Mouse (Mus musculus) kidney, postnatal 0 days (tissue): ENCODE data around the gene Pih1d2. TPM values are rescaled to one million over a fixed set of nuclear protein-coding genes. Genes with fewer than 3 reads are reported as not detected.
"Not testable (repeated sequence)": the region's sequence is repeated elsewhere in the genome, so short reads cannot be mapped to it uniquely, and the experiment has no call there.

Source experiments
- ATAC-seq: fragments of 200-750 bp; cut with Nextera tagmentation; replicated peaks from 2 replicates; pipeline ENCODE4 v1.8.0; 2017; ENCODE audit warnings: low read depth, moderate number of reproducible peaks, moderate TSS enrichment, moderate library complexity; ENCODE audit not compliant: low FRiP score
- DNase-seq: peaks from one replicate; pipeline ENCODE4 v3.0.0-alpha.2; 2016; ENCODE audit warnings: low spot score
- H3K27ac ChIP-seq: fragments of 300-500 bp; sonication (generic); 2 replicates; pipeline ENCODE4 v1.5.1; 2014; ENCODE audit warnings: mild to moderate bottlenecking
- H3K27me3 ChIP-seq: fragments of 300-500 bp; sonication (generic); 2 replicates; pipeline ENCODE4 v1.6.1; 2014; ENCODE audit warnings: low read length, mixed read lengths; ENCODE audit not compliant: insufficient read depth
- H3K36me3 ChIP-seq: fragments of 300-500 bp; sonication (generic); 2 replicates; pipeline ENCODE4 v1.6.1; 2014; ENCODE audit warnings: low read length, mixed read lengths; ENCODE audit not compliant: insufficient read depth
- H3K4me1 ChIP-seq: fragments of 300-500 bp; sonication (generic); replicated peaks from 2 replicates; pipeline ENCODE4 v1.6.1; 2014; ENCODE audit warnings: antibody characterized with exemption, low read length, mixed read lengths; ENCODE audit not compliant: insufficient read depth
- H3K4me2 ChIP-seq: fragments of 300-500 bp; sonication (generic); 2 replicates; pipeline ENCODE4 v1.6.1; 2014; ENCODE audit warnings: mild to moderate bottlenecking, low read length, moderate library complexity, mixed read lengths
- H3K4me3 ChIP-seq: fragments of 300-500 bp; sonication (generic); replicated peaks from 2 replicates; pipeline ENCODE4 v1.5.1; 2014; ENCODE audit warnings: low read depth, low read length
- H3K9ac ChIP-seq: fragments of 300-500 bp; sonication (generic); 2 replicates; pipeline ENCODE4 v1.6.1; 2014; ENCODE audit warnings: low read depth, low read length
- H3K9me3 ChIP-seq: fragments of 300-500 bp; sonication (generic); replicated peaks from 2 replicates; pipeline ENCODE4 v1.6.1; 2016; ENCODE audit warnings: low read length, inconsistent platforms, mixed read lengths
- CTCF ChIP-seq: IDR thresholded peaks from 2 replicates; pipeline ENCODE4 v1.5.1; 2016; ENCODE audit warnings: antibody characterized with exemption, low read depth, mild to moderate bottlenecking, moderate library complexity
- WGBS: fragments of 180-500 bp; shearing (Covaris S2); extraction: QIAGEN DNeasy Blood & Tissue Kit; methylation state at CpG from one replicate; pipeline ENCODE4 v1.1.7; 2014; 5-methylcytosine and 5-hydroxymethylcytosine counted together
- polyA plus RNA-seq: library from polyadenylated mRNA; unstranded; fragments of >200 nt; fragmentation: Nextera tagmentation; extraction: Ambion mirVana; gene quantifications from 2 replicates; pipeline ENCODE4 v1.2.1, GENCODE M21; 2015

Gene Pih1d2
- polyA plus RNA-seq, 1 experiment from 2014 or later: 7.1 TPM

GRCm38 (mm10) chr9:50616161-50616560, 960 bp upstream of the Pih1d2 start:
- Histone ChIP-seq H3K4me3 (peak overlapping the region; percentile 88), H3K4me2 (peak overlapping the region; percentile 79), H3K9ac (peak overlapping the region; percentile 89), H3K9me3 (no peaks in the 10 kb centered on the region), H3K4me1 (peaks cover 6% of the 10 kb centered on the region; the same call in 1 of the 2 replicates), H3K27ac (peak overlapping the region; percentile 98), H3K27me3 (no peaks in the 10 kb centered on the region), H3K36me3 (peaks cover 14% of the 10 kb centered on the region; the same call in 1 of the 2 replicates)
- ATAC-seq (no peak), DNase-seq (no peak)
- TF ChIP-seq CTCF: no peak
- WGBS: 36% methylated on average over 11 of the region's 11 CpGs

DNA sequence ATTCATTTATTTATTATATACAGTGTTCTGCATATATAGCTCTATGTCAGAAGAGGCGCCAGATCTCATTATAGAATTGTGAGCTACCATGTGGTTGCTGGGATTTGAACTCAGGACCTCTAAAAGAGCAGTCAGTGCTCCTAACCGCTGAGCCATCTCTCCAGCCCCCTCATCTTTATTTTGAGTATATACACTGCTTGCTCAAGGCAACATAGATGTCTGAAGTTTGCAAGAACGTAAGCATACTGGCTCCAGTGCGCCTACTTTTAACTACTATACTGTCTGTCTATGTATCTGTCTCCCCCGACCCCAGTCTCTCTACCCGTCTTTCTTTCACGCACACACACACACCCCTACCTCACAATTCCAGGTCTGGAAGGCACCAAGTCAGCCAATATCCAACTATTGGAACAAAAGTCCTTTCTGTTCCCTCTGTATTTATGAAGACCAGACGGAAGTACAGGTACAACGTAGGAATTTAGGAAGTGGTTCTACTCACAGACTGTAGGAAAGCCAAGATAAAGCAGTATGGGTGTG, 741 bp downstream of the Pih1d2 start:
- Histone ChIP-seq H3K4me1 (peaks cover 6% of the 10 kb centered on the region; the same call in 1 of the 2 replicates), H3K27ac (no peak overlapping the region), H3K4me2 (peak overlapping the region; percentile 79), H3K36me3 (peaks cover 14% of the 10 kb centered on the region; the same call in 1 of the 2 replicates), H3K4me3 (peak overlapping the region; percentile 88), H3K9me3 (no peaks in the 10 kb centered on the region), H3K27me3 (no peaks in the 10 kb centered on the region), H3K9ac (no peak overlapping the region)
- TF ChIP-seq CTCF: no peak
- 60% methylated on average over 9 of the region's 9 CpGs for WGBS
- DNase-seq (no peak), ATAC-seq (no peak)

GRCm38 (mm10) chr9:50630903-50631302, 13.8 kb downstream of the Pih1d2 start:
- DNase-seq, H3K9ac ChIP-seq, H3K27me3 ChIP-seq, H3K4me3 ChIP-seq, H3K4me2 ChIP-seq, H3K4me1 ChIP-seq, H3K27ac ChIP-seq, H3K9me3 ChIP-seq, ATAC-seq, H3K36me3 ChIP-seq: not testable (repeated sequence)
- WGBS: 89% methylated on average over 6 of the region's 8 CpGs

DNA sequence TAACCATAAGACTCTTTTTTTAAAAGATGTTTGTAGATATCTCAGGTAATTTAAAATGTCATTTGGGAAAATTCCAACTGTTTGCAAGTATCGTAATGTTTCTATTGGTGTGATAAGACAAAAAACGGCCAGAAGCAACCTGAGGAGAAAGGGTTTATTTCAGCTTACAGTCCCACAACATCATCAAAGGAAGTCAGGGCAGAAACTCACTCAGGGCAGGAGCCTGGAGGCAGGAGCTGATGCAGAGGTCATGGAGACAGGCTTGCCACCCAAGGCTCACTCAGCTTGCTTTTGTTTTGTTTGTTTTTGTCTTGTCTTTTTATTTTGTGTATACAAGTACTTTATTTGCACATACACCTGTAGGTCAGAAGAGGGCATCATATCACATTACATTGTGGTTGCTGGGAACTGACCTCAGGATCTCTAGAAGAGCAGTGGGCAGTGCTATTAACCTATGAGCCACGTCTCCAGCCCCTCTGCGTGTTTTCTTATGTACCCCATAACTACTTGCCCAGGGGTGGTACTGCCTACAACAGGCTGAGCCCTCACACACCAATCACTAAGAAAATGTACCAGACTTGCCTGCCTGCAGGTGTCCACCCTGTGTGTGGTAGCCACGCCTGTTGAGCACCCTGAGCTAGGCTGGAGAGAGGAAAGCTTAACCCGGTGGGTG, 15.0 kb downstream of the Pih1d2 start:
- no peak overlapping the region for H3K9ac ChIP-seq
- no peak for TF ChIP-seq CTCF
- H3K27me3 ChIP-seq: no peaks in the 10 kb centered on the region
- no peak for DNase-seq
- H3K4me3 ChIP-seq: no peak overlapping the region
- H3K9me3 ChIP-seq: no peaks in the 10 kb centered on the region
- H3K4me1 ChIP-seq: no peaks in the 10 kb centered on the region
- H3K27ac ChIP-seq: no peak overlapping the region
- 0 out of 2 replicates have a peak, but pooled peaks have one; percentile 52 for ATAC-seq
- 77% methylated on average over 6 of the region's 6 CpGs for WGBS
- H3K4me2 ChIP-seq: no peak overlapping the region
- 0 out of 2 replicates have a peak, but pooled peaks cover 6% of the 10 kb centered on the region for H3K36me3 ChIP-seq

DNA sequence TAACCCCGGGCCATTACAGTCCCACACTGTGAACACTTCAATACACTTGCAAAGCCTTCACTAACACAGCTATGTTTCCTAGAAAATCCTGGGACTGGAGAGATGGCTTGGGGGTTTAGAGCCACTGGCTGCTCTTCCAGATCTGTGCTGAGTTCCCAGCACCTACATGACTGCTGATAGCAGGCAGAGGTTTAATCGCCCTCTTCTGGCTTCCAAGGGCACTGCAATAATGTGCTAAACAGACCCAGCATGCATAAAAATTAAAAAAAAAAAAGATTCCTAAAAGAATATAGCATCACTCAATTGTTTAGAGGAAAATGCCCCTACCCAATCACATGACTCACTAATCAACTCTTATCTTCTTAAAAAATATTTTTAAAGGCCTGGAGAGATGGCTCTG, 15.9 kb downstream of the Pih1d2 start:
- WGBS: 56% methylated on average over 2 of the region's 2 CpGs
- Histone ChIP-seq H3K27me3 (no peaks in the 10 kb centered on the region), H3K27ac (no peak overlapping the region), H3K36me3 (0 out of 2 replicates have a peak, but pooled peaks cover 9% of the 10 kb centered on the region), H3K9me3 (no peaks in the 10 kb centered on the region), H3K4me1 (no peaks in the 10 kb centered on the region), H3K9ac (no peak overlapping the region), H3K4me3 (no peak overlapping the region), H3K4me2 (no peak overlapping the region)
- ATAC-seq (no peak), DNase-seq (no peak)
- peak; percentile 37 for TF ChIP-seq CTCF

DNA sequence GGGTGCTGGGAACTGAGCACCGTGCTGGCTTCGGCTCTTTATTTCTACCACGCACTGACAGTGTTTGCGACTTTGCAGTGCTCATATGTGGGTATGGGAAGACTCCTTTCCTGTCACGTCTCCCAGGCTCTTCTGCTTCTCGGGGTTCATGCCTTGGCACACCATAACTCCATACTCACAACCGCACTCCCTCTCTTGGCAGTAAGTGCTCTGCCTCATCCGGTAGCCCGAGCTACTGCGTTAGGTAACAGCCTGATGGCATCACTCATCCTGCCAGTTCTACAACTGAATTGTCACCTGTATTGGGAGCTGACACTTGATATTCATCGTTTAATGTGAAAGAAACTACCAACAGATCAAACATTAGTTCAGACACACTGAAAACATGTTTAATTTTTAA, 17.1 kb downstream of the Pih1d2 start:
- H3K9me3 ChIP-seq: no peaks in the 10 kb centered on the region
- H3K4me3 ChIP-seq: no peak overlapping the region
- 95% methylated on average over 11 of the region's 11 CpGs for WGBS
- H3K4me1 ChIP-seq: no peaks in the 10 kb centered on the region
- no peak overlapping the region for H3K4me2 ChIP-seq
- no peak overlapping the region for H3K9ac ChIP-seq
- ATAC-seq (no peak), DNase-seq (no peak)
- no peaks in the 10 kb centered on the region for H3K27me3 ChIP-seq
- no peak overlapping the region for H3K27ac ChIP-seq
- peaks cover 20% of the 10 kb centered on the region; the same call in 1 of the 2 replicates for H3K36me3 ChIP-seq
- no peak for TF ChIP-seq CTCF
